9 mouse cellular contexts compared by ENCODE assay signal in genomic region chr7:28901311-28902125, GRCm38 (mm10). TPM values are rescaled to one million over a fixed set of nuclear protein-coding genes. Genes with fewer than 3 reads are reported as not detected.
DNase-seq lines count a peak whose midpoint lies in the region; ATAC-seq and TF ChIP-seq lines count a peak whose summit lies in the region.
"Had no signal": no experiment of that assay in that cellular context is flagged by ENCODE, and none has a peak within 500 bp of the region (broad histone marks: within the 10 kb centered on the region; RNA-seq: fewer than 3 reads in every experiment).

No protein-coding gene starts in this region.

- 86% methylated on average over 13 of the region's 13 CpGs for WGBS in intestine, embryonic 16.5 days

- peak; percentile 33 for DNase-seq in kidney, adult 18-20 months
- no peak for DNase-seq in kidney, postnatal 4 days
- DNase-seq in adrenal gland, postnatal 14 days = peak; percentile 53
- DNase-seq in thymus, postnatal 25 days = no peak
- no peak for DNase-seq in cerebellum, postnatal 36 days
- no peak for DNase-seq in left cerebral cortex, adult 11 months (ENCODE audit: low spot score)

- no peak for TF ChIP-seq POLR2A in embryonic fibroblast, embryonic 13.5 days (IDR thresholded peaks at IDR 0.05; ENCODE audit: low read depth, low read length)

- peak overlapping the region; percentile 28; the same call in 1 of the 2 replicates for H3K27ac ChIP-seq in embryonic fibroblast, embryonic 13.5 days (ENCODE audit: insufficient read depth, low read length)
- H3K27ac ChIP-seq in intestine, embryonic 16.5 days (ENCODE audit: low read length) = no peak overlapping the region

- H3K4me2 ChIP-seq in intestine, embryonic 16.5 days (ENCODE audit: low read depth, low read length) = no peak overlapping the region

- peak; percentile 32 for ATAC-seq in intestine, embryonic 16.5 days

- H3K4me1 ChIP-seq in embryonic fibroblast, embryonic 13.5 days (ENCODE audit: control insufficient read depth, insufficient read depth, low read length) = peaks cover 2% of the 10 kb centered on the region; the same call in 1 of the 2 replicates
- H3K4me1 ChIP-seq in intestine, embryonic 16.5 days (ENCODE audit: control insufficient read depth, insufficient read depth, low read length) = no peaks in the 10 kb centered on the region

- no peak overlapping the region for H3K9ac ChIP-seq in intestine, embryonic 16.5 days (ENCODE audit: low read depth, low read length)

- H3K9me3 ChIP-seq in intestine, embryonic 16.5 days (ENCODE audit: control insufficient read depth, low read length) = no peaks in the 10 kb centered on the region

- no peaks in the 10 kb centered on the region for H3K27me3 ChIP-seq in intestine, embryonic 16.5 days (replicated peaks; ENCODE audit: control insufficient read depth, insufficient read depth, low read length)

- no peak overlapping the region for H3K4me3 ChIP-seq in embryonic fibroblast, embryonic 13.5 days (ENCODE audit: insufficient read depth, low read length)
- no peak overlapping the region for H3K4me3 ChIP-seq in intestine, embryonic 16.5 days (ENCODE audit: low read length)

- peaks cover 71% of the 10 kb centered on the region for H3K36me3 ChIP-seq in intestine, embryonic 16.5 days (ENCODE audit: control insufficient read depth, insufficient read depth, low read length)

- TF ChIP-seq CTCF in embryonic fibroblast, embryonic 13.5 days (IDR thresholded peaks at IDR 0.05; ENCODE audit: borderline replicate concordance, insufficient read depth, low read length) = no peak

RNA-seq across cellular contexts. Expression of gene Capn12, which starts 20.3 kb away (rescaled TPM):
- 0.19 and 0.60 TPM in 2 replicates for total RNA-seq in adrenal gland, postnatal 14 days (2021)
- polyA plus RNA-seq in embryonic fibroblast, embryonic 13.5 days (2011; ENCODE audit: insufficient read length, low read depth, missing spikeins) = 0.23 TPM in 1 of 2 replicates, not detected in the other
- polyA plus RNA-seq in intestine, embryonic 16.5 days (2015; fragmentation: Nextera tagmentation; extraction: Ambion mirVana) = 0.29 and 0.39 TPM in 2 replicates

RNA-seq across cellular contexts. Expression of gene Lgals7, which starts 37.9 kb away (rescaled TPM):
- total RNA-seq in adrenal gland, postnatal 14 days (2021) = 1.1 TPM in 1 of 2 replicates, not detected in the other
- polyA plus RNA-seq in embryonic fibroblast, embryonic 13.5 days (2011; ENCODE audit: insufficient read length, low read depth, missing spikeins) = 1.5 and 4.3 TPM in 2 replicates
- 0.56 and 0.97 TPM in 2 replicates for polyA plus RNA-seq in intestine, embryonic 16.5 days (2015; fragmentation: Nextera tagmentation; extraction: Ambion mirVana)
- total RNA-seq: layer of hippocampus, postnatal 14 days had no signal

Comparison
In these comparisons a context has a peak if more than half of its experiments do, and no peak if none do; other contexts are left out.
1. DNase-seq: peak in kidney, adult 18-20 months (single experiment) and adrenal gland, postnatal 14 days (single experiment); none in kidney, postnatal 4 days (0 of 2), thymus, postnatal 25 days (single experiment), cerebellum, postnatal 36 days (0 of 2) and left cerebral cortex, adult 11 months (single experiment).